Mouse (Mus musculus) thymus, postnatal 0 days (tissue): ENCODE measurements around the gene Thra. TPM values are rescaled to one million over a fixed set of nuclear protein-coding genes. Genes with fewer than 3 reads are reported as not detected.

Experiments used
- DNase-seq: peaks from one replicate; pipeline ENCODE4 v3.0.0-alpha.2; 2015; ENCODE audit warnings: low spot score
- polyA plus RNA-seq: library from polyadenylated mRNA; unstranded; fragments of >200 nt; fragmentation: Nextera tagmentation; extraction: Ambion mirVana; gene quantifications from 2 replicates; pipeline ENCODE4 v1.2.1, GENCODE M21; 2015

The Thra gene
- polyA plus RNA-seq = 7.3 and 9.1 TPM in 2 replicates

DNA sequence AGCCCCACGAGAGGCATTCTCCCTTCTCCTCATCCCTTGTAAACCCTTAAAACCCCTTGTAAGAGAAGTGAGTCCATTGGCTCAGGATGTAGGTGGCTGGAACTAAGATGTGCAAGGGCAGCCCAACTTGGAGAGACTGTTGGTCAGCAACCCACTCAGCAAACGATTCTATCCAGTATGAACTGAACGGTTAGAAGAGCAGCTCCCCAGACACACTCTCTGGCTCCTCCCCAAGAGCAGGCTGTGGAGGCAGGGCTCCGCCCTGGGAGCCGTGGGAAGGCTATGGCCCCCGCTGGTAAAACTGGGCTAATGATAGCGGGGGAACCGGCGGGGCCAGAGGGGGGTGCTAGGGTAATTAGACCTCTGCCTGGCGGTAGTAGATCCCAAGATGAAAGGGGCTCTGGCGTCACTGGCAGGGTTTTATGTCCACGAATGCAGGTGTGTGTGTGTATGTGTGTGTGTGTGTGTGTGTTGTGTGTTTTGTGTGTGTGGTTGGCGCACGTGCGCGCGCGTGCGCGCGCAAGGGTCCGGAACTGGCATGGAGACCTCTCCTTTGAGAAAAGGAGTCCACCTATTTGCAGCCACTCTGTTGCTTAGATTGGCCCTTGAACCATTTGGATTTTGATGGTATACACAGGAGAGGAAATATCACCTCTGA lies at the start of gene Thra:
Gene Thra (plus strand): TSS at position 246 of the 658 bp plus-strand sequence.
- peak; percentile 48 for DNase-seq

- DNase-seq = peak; percentile 81
Observed at GRCm38 (mm10) chr11:98693201-98693600, 47.2 kb upstream of the Thra start.

- no peak for DNase-seq
Observed at GRCm38 (mm10) chr11:98693746-98694145, 46.7 kb upstream of the Thra start.

DNA sequence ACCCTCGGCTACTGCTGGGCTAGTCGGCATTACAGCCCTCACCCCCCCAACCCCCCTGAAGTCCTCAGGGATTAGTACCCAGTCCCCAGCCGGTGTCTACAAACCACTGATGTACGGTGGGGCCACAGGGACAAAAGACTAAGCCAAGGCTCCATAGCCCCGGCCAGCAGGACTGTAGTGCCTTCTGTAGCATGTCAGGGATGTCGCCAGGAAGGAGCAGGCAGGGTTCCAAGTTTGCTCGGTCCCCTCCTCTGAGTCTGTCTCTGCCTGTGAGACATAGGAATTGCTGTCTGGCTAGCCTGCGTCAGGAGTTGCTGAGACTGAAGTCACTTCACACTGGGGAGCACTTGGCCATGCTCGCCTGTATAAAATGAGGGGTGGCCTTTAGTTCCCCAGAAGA lies 46.1 kb upstream of the Thra start:
- no peak for DNase-seq

- no peak for DNase-seq
Observed at GRCm38 (mm10) chr11:98695408-98695807, 45.0 kb upstream of the Thra start.

GRCm38 (mm10) chr11:98696454-98697216 lies 43.8 kb upstream of the Thra start:
- no peak for DNase-seq

DNA sequence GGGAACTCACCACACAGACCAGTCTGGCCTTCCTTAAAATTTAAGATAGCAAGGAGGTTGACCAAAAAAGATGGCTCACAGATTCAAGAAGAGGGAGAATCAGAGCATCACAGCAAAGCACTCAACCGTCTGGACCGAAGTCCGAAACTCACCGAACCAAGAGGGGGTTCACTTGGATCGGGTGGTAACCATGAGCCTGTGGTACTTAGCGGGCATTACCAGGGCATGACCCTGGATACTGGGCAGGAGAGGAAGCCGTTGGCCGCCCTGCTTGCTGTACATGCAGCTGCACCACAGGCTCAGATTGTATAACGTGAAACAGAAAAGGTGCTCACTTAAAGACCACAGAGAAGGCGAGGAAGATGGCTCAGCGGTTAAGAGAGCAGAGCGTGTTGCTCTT lies 43.2 kb upstream of the Thra start:
- no peak for DNase-seq

DNA sequence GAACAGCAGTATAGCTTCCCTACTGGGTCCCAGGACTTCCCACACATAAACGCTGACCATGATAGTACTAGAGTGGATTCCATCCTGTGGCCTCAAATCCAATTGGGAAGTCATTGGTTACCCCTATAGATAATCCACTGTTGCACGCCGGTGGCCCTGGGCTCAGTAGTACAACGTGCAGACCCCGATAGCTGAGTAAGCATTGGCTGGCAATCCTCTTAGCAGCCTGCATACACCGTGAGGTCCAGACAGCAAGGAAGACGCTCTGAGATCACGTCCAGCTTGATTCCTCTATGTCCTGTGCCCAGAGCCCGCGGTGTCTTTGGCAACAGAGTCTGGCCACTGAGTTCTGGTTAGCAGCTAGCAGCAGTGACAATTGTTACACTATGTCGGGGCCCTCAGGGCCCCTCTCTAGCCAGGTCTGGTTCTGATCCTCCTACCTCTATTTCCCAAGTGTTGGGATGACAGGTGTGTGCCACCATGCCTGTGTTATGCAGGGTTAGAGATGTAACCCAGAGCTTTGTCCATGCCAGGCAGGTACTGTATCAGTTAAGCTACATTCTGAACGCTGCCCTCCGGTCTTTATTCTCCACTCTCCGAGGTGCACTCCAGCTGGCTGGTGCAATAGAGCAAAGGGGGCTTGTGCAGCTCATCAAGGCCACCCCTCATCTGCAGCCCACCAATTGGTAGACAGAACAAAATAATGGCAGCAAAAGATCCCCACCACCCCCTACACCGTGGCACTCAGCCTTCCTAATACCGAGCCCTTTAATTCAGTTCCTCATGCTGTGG lies 41.4 kb upstream of the Thra start:
- DNase-seq = no peak

GRCm38 (mm10) chr11:98699911-98700310 lies 40.5 kb upstream of the Thra start:
- DNase-seq = peak; percentile 75

DNA sequence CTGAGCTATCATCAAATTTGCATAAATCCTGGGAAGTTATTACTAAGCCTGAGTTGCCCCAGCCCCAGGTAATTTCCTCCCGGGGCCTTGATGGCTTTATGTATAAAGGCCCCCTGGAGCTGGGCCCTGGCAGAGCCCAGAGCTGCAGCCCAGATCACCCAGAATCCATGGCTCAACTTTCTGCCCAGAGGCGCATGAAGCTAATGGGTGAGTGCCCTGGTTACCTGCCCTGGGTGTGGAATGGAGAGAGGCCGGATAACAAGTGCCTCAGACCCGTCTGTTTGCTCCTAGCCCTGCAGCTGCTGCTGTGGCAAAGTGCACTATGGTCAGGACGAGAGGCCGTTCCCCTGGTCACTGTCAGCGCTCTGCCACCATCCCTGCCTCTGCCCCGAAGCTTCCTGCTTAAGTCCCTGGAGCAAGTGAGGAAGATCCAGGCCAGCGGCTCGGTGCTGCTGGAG lies 39.2 kb upstream of the Thra start, which contains the start of gene Csf3:
Gene Csf3 (plus strand): TSS at position 51 of the 458 bp plus-strand sequence.
- no peak for DNase-seq

- no peak for DNase-seq
Observed at GRCm38 (mm10) chr11:98702323-98702722, 38.1 kb upstream of the Thra start.

DNA sequence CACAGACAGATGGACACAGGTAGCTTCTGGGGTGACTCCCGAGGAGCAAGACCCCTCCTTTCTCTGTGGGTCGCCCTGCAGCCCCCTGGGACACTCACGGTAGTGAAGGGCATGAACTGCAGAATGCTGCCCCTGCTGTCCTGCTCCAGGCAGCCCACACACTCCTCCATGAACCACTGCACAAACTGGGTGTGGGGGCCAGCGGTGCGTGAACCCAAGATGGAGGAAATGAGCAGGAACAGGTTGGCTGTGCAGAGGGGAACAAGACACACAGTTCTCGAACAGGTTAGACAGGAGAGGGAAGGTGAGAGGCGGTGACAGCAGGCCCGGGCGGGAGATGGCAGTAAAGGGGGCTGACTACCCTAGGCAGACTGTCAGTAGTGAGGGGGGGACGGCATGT lies 35.4 kb upstream of the Thra start:
- DNase-seq = no peak

DNA sequence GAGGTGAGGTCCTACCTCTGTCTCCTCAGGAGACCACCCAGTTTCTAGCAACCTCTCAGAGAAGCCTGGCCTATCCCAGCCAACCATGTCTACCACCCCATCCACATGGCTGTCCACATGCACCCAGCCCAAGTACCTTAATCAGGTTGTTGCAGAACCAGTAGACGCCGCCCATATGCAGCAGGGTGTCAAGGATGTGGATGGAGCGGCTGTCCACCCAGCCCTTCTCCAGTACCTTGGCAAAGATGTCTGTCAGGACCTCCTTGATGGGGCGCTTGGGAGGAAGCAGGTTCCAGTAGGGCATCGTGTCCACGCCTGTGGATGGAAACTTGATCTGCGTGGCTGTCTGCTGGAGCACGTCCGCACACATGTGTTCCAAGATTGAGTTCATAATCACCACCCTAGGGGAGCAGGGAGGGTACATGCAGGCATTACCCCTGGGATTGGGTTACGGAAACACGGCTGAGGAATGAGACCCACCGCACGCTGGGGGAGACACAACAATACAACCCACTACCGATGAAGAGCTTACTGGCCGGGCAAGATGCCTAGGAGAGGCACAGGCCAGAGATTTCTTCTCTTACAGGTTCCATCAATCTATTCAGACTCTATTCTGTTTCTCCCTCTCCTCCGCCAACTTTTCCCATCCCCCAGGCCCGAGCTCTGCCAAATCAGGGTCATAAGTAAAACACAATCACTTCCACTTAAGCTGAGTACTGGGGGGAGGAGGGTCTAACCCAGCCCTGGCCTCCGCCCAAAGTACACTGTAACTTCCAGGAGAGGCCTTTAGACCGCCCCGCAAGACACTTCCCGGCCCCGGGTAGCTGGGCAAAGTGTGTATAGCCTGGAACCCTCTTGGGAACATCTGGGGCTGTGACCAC lies 32.8 kb upstream of the Thra start:
- DNase-seq = no peak

GRCm38 (mm10) chr11:98708282-98708956 lies 32.0 kb upstream of the Thra start:
- DNase-seq = no peak

DNA sequence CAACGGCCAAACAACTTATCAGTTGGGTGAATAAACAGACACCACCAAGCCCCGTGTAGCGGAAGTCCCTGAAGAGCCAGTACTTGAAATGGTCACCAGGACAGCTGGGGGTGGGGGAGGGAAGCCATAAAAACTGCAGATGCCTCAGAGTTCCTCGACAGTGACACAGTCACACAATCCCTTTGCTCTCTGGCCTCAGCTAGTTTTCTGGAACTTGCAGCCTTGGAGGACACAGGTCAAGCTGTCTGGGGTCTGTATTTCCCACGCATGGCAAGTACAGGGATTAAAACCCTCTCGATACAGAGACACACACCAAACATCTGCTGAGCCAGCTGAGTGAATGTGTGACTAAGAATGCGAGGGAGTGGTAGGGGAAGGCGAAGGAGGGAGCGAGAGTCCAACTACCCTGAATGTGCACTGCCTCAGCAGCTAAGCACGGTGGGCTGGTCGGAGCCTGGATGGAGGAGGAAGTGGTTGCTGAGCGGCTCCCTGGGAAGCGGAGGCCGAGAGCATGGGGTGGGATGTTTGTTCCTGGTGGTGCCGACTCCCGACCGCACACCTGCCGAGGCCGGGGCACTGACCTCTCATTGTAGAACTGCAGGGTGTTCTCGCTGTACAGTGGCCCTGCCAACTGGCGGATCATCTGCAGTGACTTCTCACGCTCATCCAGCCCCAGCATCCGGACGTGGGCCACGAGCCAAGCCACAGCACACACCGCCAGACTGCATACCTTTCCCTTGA lies 31.3 kb upstream of the Thra start:
- no peak for DNase-seq

DNA sequence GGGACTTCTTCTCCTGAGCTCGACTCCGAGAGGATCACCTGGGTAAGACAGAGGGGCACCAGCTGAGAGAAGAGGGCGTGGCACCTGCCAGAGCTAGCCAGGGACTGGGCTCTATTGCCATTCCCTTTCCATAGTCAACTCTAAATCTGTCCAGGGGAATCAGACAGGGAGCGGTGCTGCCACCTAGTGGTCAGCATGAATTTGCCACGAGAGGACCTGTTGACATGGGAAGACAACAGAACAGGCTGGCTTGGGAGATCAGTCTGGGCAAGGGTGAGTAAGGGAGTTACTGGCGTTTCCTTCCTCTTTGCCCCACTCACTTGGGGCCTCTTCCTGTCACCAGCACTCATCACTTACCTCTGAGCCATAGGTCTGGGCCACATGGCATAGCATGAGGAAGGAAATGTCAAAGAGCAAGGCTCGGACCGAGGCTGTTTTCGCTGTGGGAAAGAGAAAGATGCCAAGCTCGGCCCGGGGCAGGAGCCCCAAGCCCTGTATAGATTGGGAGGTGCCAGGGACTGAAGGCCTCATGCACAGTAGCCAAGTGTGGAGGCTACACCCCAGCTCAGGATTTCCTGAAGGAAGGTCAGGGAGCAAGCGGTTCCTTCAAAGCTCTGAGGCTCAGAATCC lies 29.9 kb upstream of the Thra start:
- DNase-seq = peak; percentile 77

DNA sequence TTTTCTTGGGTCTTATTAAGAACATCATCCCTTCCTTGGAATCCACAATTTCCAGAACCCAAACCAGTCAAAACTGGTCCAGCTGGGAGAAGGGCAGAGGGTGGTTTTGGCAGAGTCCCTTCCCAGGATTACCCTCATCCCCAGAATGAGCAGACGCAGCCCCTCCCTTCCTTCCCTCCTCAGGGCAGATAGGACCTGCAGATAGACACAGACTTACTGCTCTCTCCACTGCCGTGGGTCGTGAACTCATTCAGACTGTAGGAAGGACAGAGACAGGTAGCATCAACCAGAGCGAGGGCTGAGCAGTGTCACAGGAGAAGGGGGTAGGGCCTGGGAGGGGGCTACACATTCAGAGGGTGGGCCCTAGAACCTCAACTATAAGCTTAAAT lies 29.4 kb upstream of the Thra start:
- no peak for DNase-seq

DNA sequence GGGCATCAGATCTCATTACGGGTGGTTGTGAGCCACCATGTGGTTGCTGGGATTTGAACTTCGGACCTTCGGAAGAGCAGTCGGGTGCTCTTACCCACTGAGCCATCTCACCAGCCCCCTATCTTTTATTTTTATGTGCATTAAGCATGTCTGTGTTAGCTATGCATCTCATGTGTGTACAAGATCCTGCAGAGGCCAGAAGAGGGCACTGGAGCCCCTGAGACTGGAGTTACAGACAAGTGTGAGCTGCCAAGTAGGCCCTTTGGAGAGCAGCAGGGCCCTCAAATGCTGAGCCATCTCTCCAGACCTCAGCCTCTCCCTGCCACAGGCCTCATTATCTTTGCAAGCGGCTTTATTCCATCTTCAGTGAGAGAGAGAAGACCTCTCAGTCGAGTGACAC lies 28.4 kb upstream of the Thra start:
- DNase-seq = peak; percentile 61

- peak; percentile 25 for DNase-seq
Observed at GRCm38 (mm10) chr11:98713703-98714102, 26.7 kb upstream of the Thra start.
